Mouse (Mus musculus) forebrain, embryonic 16.5 days (tissue): ENCODE data around the gene Pnliprp2. TPM values are rescaled to one million over a fixed set of nuclear protein-coding genes. Genes with fewer than 3 reads are reported as not detected.

ENCODE experiments used
- ATAC-seq: fragments of 200-750 bp; cut with Nextera tagmentation; 2 replicates; pipeline ENCODE4 v1.8.0; 2017; ENCODE audit warnings: mild to moderate bottlenecking, moderate library complexity
- H3K27ac ChIP-seq: fragments of 300-500 bp; sonication (generic); 2 replicates; pipeline ENCODE4 v1.5.1; 2014; ENCODE audit warnings: low read length, control low read depth
- H3K27me3 ChIP-seq: fragments of 300-500 bp; sonication (generic); replicated peaks from 2 replicates; pipeline ENCODE4 v1.6.1; 2014; ENCODE audit warnings: low read length; ENCODE audit not compliant: control insufficient read depth, insufficient read depth
- H3K36me3 ChIP-seq: fragments of 300-500 bp; sonication (generic); 2 replicates; pipeline ENCODE4 v1.6.1; 2014; ENCODE audit not compliant: control insufficient read depth, insufficient read depth
- H3K4me1 ChIP-seq: fragments of 300-500 bp; sonication (generic); replicated peaks from 2 replicates; pipeline ENCODE4 v1.6.1; 2014; ENCODE audit warnings: low read length; ENCODE audit not compliant: control insufficient read depth, insufficient read depth
- H3K4me2 ChIP-seq: fragments of 300-500 bp; sonication (generic); 2 replicates; pipeline ENCODE4 v1.6.1; 2014; ENCODE audit warnings: mild to moderate bottlenecking, low read length, control low read depth
- H3K4me3 ChIP-seq: fragments of 300-500 bp; sonication (generic); replicated peaks from 2 replicates; pipeline ENCODE4 v1.5.1; 2014; ENCODE audit warnings: mild to moderate bottlenecking, low read length, control low read depth
- H3K9ac ChIP-seq: fragments of 300-500 bp; sonication (generic); replicated peaks from 2 replicates; pipeline ENCODE4 v1.6.1; 2014; ENCODE audit warnings: low read depth, low read length, control low read depth
- H3K9me3 ChIP-seq: fragments of 300-500 bp; sonication (generic); 2 replicates; pipeline ENCODE4 v1.6.1; 2016; ENCODE audit warnings: low read length; ENCODE audit not compliant: control insufficient read depth
- WGBS: fragments of 180-500 bp; shearing (Covaris S2); extraction: QIAGEN DNeasy Blood & Tissue Kit; methylation state at CpG from one replicate; pipeline ENCODE4 v1.1.7; 2014; 5-methylcytosine and 5-hydroxymethylcytosine counted together
- polyA plus RNA-seq: library from polyadenylated mRNA; unstranded; fragments of >200 nt; fragmentation: Nextera tagmentation; extraction: Ambion mirVana; gene quantifications from 2 replicates; pipeline ENCODE4 v1.2.1, GENCODE M21; 2015

Gene Pnliprp2
- polyA plus RNA-seq, 1 experiment from 2014 or later = 0.57 TPM

GRCm38 (mm10) chr19:58781566-58781965 lies 22.0 kb downstream of the Pnliprp2 start:
- no peak overlapping the region for H3K4me2 ChIP-seq
- H3K9me3 ChIP-seq = no peaks in the 10 kb centered on the region
- H3K27ac ChIP-seq = no peak overlapping the region
- H3K9ac ChIP-seq = no peak overlapping the region
- peaks cover 3% of the 10 kb centered on the region; the same call in 1 of the 2 replicates for H3K4me1 ChIP-seq
- H3K36me3 ChIP-seq = no peaks in the 10 kb centered on the region
- H3K4me3 ChIP-seq = no peak overlapping the region
- 20% methylated on average over 4 of the region's 4 CpGs for WGBS
- no peaks in the 10 kb centered on the region for H3K27me3 ChIP-seq
- ATAC-seq = no peak

GRCm38 (mm10) chr19:58783938-58784337 lies 24.4 kb downstream of the Pnliprp2 start:
- no peak overlapping the region for H3K9ac ChIP-seq
- H3K36me3 ChIP-seq = no peaks in the 10 kb centered on the region
- no peaks in the 10 kb centered on the region for H3K27me3 ChIP-seq
- H3K4me1 ChIP-seq = peaks cover 5% of the 10 kb centered on the region
- H3K27ac ChIP-seq = no peak overlapping the region
- no peaks in the 10 kb centered on the region for H3K9me3 ChIP-seq
- ATAC-seq = peak; percentile 49; the same call in 1 of the 2 replicates
- H3K4me2 ChIP-seq = no peak overlapping the region
- no peak overlapping the region for H3K4me3 ChIP-seq
- 28% methylated on average over 7 of the region's 7 CpGs for WGBS

- H3K4me3 ChIP-seq = no peak overlapping the region
- H3K4me2 ChIP-seq = no peak overlapping the region
- no peaks in the 10 kb centered on the region for H3K27me3 ChIP-seq
- 46% methylated on average over 11 of the region's 11 CpGs for WGBS
- peak overlapping the region; percentile 41 for H3K27ac ChIP-seq
- no peaks in the 10 kb centered on the region for H3K36me3 ChIP-seq
- no peaks in the 10 kb centered on the region for H3K9me3 ChIP-seq
- H3K9ac ChIP-seq = peak overlapping the region; percentile 5; the same call in 1 of the 2 replicates
- ATAC-seq = peak; percentile 78
- H3K4me1 ChIP-seq = peaks cover 6% of the 10 kb centered on the region
Observed at GRCm38 (mm10) chr19:58789194-58789593, 29.7 kb downstream of the Pnliprp2 start.

DNA sequence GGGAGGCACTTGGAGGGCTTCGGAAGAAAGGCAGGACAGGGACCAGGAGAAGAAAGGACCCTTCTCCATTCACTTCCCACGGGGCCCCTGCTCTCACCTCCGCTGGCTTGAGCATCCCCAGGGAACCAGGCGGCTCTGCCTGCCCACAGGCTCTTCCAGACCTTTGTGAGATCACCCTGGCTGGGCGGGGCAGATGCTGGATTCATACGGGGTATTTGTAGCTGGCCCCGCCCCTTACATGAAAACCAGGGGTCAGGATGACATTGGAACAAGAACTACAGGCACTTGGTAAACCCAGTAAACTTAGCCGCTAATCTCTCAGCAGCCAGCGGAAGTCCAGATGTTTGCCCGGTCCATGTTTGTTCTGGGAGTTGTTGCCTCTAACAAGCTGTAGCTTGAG lies 34.8 kb downstream of the Pnliprp2 start, which contains the start of gene 1700019N19Rik:
1700019N19Rik (minus strand) TSS at position 178 of the 400 bp plus-strand sequence.
- Histone ChIP-seq H3K27ac (no peak within 1 kb of the TSS), H3K36me3 (peaks cover 7% of the 10 kb centered on the region; the same call in 1 of the 2 replicates), H3K27me3 (no peaks in the 10 kb centered on the region), H3K4me2 (no peak within 1 kb of the TSS), H3K9me3 (no peaks in the 10 kb centered on the region), H3K4me1 (peaks cover 3% of the 10 kb centered on the region), H3K9ac (no peak within 1 kb of the TSS), H3K4me3 (no peak within 1 kb of the TSS)
- 56% methylated on average over 10 of the region's 10 CpGs for WGBS
- ATAC-seq = no peak

GRCm38 (mm10) chr19:58795114-58795669 lies 35.7 kb downstream of the Pnliprp2 start:
- no peak for ATAC-seq
- H3K27ac ChIP-seq = no peak overlapping the region

DNA sequence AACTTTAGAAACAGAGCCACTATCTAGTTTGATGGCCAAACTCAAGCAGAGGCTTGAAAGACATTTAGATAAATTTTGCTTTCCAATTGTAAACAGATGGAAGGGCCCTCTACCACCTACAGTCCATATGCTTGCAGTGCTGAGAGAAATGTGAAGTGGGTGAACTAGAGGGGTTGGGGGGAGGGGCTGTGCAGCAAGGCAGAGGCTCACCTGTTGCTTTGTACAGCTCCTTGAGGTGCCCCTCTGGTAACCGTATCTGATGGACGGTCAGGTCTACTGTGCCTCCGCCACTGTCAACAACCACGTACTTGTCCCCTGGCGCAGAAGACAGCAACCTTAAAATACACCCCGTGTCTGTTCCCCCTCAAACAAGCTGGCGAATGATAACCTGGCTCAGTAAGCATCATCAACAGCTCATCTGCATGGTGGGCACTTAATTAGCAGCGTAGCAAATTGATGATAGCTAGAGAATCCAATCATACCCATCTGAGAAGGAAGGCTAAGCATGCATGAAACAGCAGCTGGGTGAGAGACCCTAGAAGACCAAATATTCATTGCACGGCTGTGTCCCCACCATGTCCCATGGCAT lies 45.8 kb downstream of the Pnliprp2 start:
- Histone ChIP-seq H3K9ac (no peak overlapping the region), H3K36me3 (peaks cover 9% of the 10 kb centered on the region), H3K4me2 (no peak overlapping the region), H3K27me3 (no peaks in the 10 kb centered on the region), H3K9me3 (no peaks in the 10 kb centered on the region), H3K4me1 (no peaks in the 10 kb centered on the region), H3K27ac (no peak overlapping the region), H3K4me3 (no peak overlapping the region)
- no peak for ATAC-seq
- 88% methylated on average over 9 of the region's 9 CpGs for WGBS

More at GRCm38 (mm10) chr19:58795114-58795669, 35.7 kb downstream of the Pnliprp2 start:
- H3K36me3 ChIP-seq = peaks cover 13% of the 10 kb centered on the region
- H3K4me2 ChIP-seq = no peak overlapping the region
- H3K9ac ChIP-seq = no peak overlapping the region
- no peaks in the 10 kb centered on the region for H3K9me3 ChIP-seq
- H3K4me1 ChIP-seq = peaks cover 3% of the 10 kb centered on the region; the same call in 1 of the 2 replicates
- no peaks in the 10 kb centered on the region for H3K27me3 ChIP-seq
- H3K4me3 ChIP-seq = no peak overlapping the region
- 62% methylated on average over 12 of the region's 12 CpGs for WGBS

DNA sequence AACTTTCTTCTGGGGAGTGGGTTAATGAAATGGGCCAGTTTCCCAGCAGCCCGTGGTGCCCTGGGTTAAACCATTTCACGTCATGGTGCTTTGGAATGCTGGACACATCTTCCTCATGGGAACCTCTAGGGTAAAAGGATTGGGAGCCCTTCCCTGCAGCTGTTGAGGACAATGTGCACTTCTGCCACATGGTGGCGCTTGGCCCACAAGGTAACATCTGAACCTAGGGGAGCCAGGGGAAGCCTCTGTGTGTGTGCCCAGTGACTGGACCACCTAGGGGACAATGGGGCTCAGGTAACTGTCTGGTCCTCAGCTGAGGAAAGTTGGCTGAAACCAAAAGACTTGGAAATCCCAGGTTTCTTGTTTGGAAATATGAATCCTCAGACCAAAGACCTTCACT lies 46.8 kb downstream of the Pnliprp2 start:
- H3K4me1 ChIP-seq = no peaks in the 10 kb centered on the region
- H3K9me3 ChIP-seq = no peaks in the 10 kb centered on the region
- no peak overlapping the region for H3K4me2 ChIP-seq
- H3K9ac ChIP-seq = no peak overlapping the region
- H3K36me3 ChIP-seq = peaks cover 8% of the 10 kb centered on the region
- 6% methylated on average over 3 of the region's 3 CpGs for WGBS
- H3K27me3 ChIP-seq = no peaks in the 10 kb centered on the region
- peak; percentile 51; the same call in 1 of the 2 replicates for ATAC-seq
- H3K27ac ChIP-seq = no peak overlapping the region
- no peak overlapping the region for H3K4me3 ChIP-seq

- Histone ChIP-seq H3K4me2 (no peak overlapping the region), H3K36me3 (peaks cover 5% of the 10 kb centered on the region), H3K27me3 (no peaks in the 10 kb centered on the region), H3K4me1 (no peaks in the 10 kb centered on the region), H3K4me3 (no peak overlapping the region), H3K9me3 (no peaks in the 10 kb centered on the region), H3K9ac (no peak overlapping the region), H3K27ac (no peak overlapping the region)
- ATAC-seq = no peak
- WGBS = 81% methylated on average over 6 of the region's 6 CpGs
Observed at GRCm38 (mm10) chr19:58808864-58809263, 49.3 kb downstream of the Pnliprp2 start.

DNA sequence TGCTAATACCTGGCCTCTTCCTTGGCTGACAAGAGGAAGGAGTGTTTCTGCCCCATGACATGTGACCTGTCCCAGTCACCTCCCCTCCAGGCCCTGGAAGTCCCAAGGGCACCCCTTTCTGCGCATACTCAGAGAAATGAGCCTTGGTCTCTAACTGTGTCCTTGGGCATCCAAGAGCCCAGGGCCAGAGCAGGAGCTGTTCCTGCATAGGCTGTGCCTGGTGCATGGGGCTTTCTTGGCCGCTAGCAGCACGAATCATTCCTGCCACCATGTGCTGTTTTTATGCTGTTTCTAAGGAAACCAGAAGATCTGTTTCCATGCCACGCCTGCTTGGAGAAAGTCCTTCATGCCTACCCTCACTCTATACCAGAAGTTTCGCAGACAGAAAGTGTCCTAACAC lies 51.0 kb downstream of the Pnliprp2 start:
- ATAC-seq = no peak; the same call in 1 of the 2 replicates

More for the DNA sequence above, 51.0 kb downstream of the Pnliprp2 start:
- Histone ChIP-seq H3K36me3 (no peaks in the 10 kb centered on the region), H3K4me2 (no peak overlapping the region), H3K4me3 (no peak overlapping the region), H3K27me3 (no peaks in the 10 kb centered on the region), H3K4me1 (no peaks in the 10 kb centered on the region), H3K27ac (no peak overlapping the region), H3K9me3 (no peaks in the 10 kb centered on the region), H3K9ac (no peak overlapping the region)
- 73% methylated on average over 5 of the region's 5 CpGs for WGBS
